Comparison of ENCODE assay signal across 8 mouse cellular contexts in genomic region chr10:52742671-52743379, GRCm38 (mm10). TPM values are rescaled to one million over a fixed set of nuclear protein-coding genes. Genes with fewer than 3 reads are reported as not detected.
DNase-seq lines count a peak whose midpoint lies in the region; ATAC-seq lines count a peak whose summit lies in the region.

No protein-coding gene starts in this region.

- no peaks in the 10 kb centered on the region for H3K9me3 ChIP-seq in heart, embryonic 15.5 days (replicated peaks)
- H3K9me3 ChIP-seq in hindbrain, embryonic 11.5 days (ENCODE audit: control insufficient read depth, low read length), result no peaks in the 10 kb centered on the region
- no peaks in the 10 kb centered on the region for H3K9me3 ChIP-seq in stomach, embryonic 14.5 days (ENCODE audit: control insufficient read depth, low read depth, low read length)

- no peak overlapping the region for H3K4me3 ChIP-seq in heart, embryonic 15.5 days
- no peak overlapping the region for H3K4me3 ChIP-seq in hindbrain, embryonic 11.5 days (ENCODE audit: low read depth, low read length)
- H3K4me3 ChIP-seq in stomach, embryonic 14.5 days (ENCODE audit: low read depth, low read length), result no peak overlapping the region

- no peak for ATAC-seq in heart, embryonic 15.5 days (replicated peaks; ENCODE audit: insufficient number of reproducible peaks, insufficient read depth, low FRiP score, low read depth)
- ATAC-seq in hindbrain, embryonic 11.5 days (ENCODE audit: low FRiP score), result peak; percentile 99
- ATAC-seq in stomach, embryonic 14.5 days (ENCODE audit: insufficient number of reproducible peaks, insufficient read depth, low FRiP score, low read depth), result peak; percentile 67; the same call in 1 of the 2 replicates

- no peak overlapping the region for H3K9ac ChIP-seq in heart, embryonic 15.5 days
- no peak overlapping the region for H3K9ac ChIP-seq in hindbrain, embryonic 11.5 days (ENCODE audit: low read depth, low read length)
- H3K9ac ChIP-seq in stomach, embryonic 14.5 days (replicated peaks; ENCODE audit: low read depth, low read length), result no peak overlapping the region

- H3K4me1 ChIP-seq in heart, embryonic 15.5 days (replicated peaks), result peaks cover 6% of the 10 kb centered on the region; the same call in 1 of the 2 replicates
- H3K4me1 ChIP-seq in hindbrain, embryonic 11.5 days (replicated peaks; ENCODE audit: control insufficient read depth, insufficient read depth, low read length), result peaks cover 6% of the 10 kb centered on the region
- no peaks in the 10 kb centered on the region for H3K4me1 ChIP-seq in stomach, embryonic 14.5 days (ENCODE audit: control insufficient read depth, insufficient read depth, low read length)

- no peak for DNase-seq in heart, postnatal 36 days
- DNase-seq in cerebellum, postnatal 10 days, result peak; percentile 82 to 92
- peak; percentile 90 for DNase-seq in hindbrain, embryonic 11.5 days (ENCODE audit: low spot score)
- DNase-seq in left cerebral cortex, postnatal 4 days, result peak; percentile 89
- no peak for DNase-seq in urinary bladder, postnatal 25 days (ENCODE audit: low spot score)
- DNase-seq in lung, postnatal 36 days, result no peak

- H3K27me3 ChIP-seq in heart, embryonic 15.5 days, result no peaks in the 10 kb centered on the region
- no peaks in the 10 kb centered on the region for H3K27me3 ChIP-seq in hindbrain, embryonic 11.5 days (ENCODE audit: control insufficient read depth, insufficient read depth, low read length)
- H3K27me3 ChIP-seq in stomach, embryonic 14.5 days (ENCODE audit: control insufficient read depth, insufficient read depth, low read length), result no peaks in the 10 kb centered on the region

- WGBS in heart, embryonic 15.5 days, result 16% methylated on average over 10 of the region's 10 CpGs
- WGBS in hindbrain, embryonic 11.5 days, result 3% methylated on average over 10 of the region's 10 CpGs
- 21% methylated on average over 10 of the region's 10 CpGs for WGBS in stomach, embryonic 14.5 days

- intact Hi-C loops in heart, postnatal 36 days (cut with DNase I), result no loop called here
- intact Hi-C loops in left cerebral cortex, postnatal 4 days (cut with DNase I), result no loop called here

- peak overlapping the region; percentile 13; the same call in 1 of the 2 replicates for H3K4me2 ChIP-seq in heart, embryonic 15.5 days
- peak overlapping the region; percentile 19 for H3K4me2 ChIP-seq in hindbrain, embryonic 11.5 days (replicated peaks; ENCODE audit: low read depth, low read length)
- H3K4me2 ChIP-seq in stomach, embryonic 14.5 days (replicated peaks; ENCODE audit: low read depth, low read length), result no peak overlapping the region

- no peak overlapping the region for H3K27ac ChIP-seq in heart, embryonic 15.5 days
- peak overlapping the region; percentile 75 for H3K27ac ChIP-seq in hindbrain, embryonic 11.5 days (ENCODE audit: low read depth, low read length)
- H3K27ac ChIP-seq in stomach, embryonic 14.5 days (ENCODE audit: low read length), result no peak overlapping the region

- H3K36me3 ChIP-seq in heart, embryonic 15.5 days, result no peaks in the 10 kb centered on the region
- no peaks in the 10 kb centered on the region for H3K36me3 ChIP-seq in hindbrain, embryonic 11.5 days (ENCODE audit: control insufficient read depth, insufficient read depth, low read length)
- no peaks in the 10 kb centered on the region for H3K36me3 ChIP-seq in stomach, embryonic 14.5 days (ENCODE audit: control insufficient read depth, insufficient read depth, low read length)

RNA-seq across cellular contexts. Expression of gene Slc35f1, which starts 52.5 kb away (rescaled TPM):
- 1.1 and 1.2 TPM in 2 replicates for polyA plus RNA-seq in heart, embryonic 15.5 days (2015; fragmentation: Nextera tagmentation; extraction: Ambion mirVana)
- total RNA-seq in heart, postnatal 36 days (2021), result under 1 TPM; 0.35 to 0.75 TPM
- 10.8 and 13.4 TPM in 2 replicates for polyA plus RNA-seq in hindbrain, embryonic 11.5 days (2014; fragmentation: Nextera tagmentation; extraction: Ambion mirVana)
- total RNA-seq in left cerebral cortex, postnatal 4 days (2021), result 100 to 1,000 TPM; 107 to 115 TPM
- 3.4 and 3.5 TPM in 2 replicates for polyA plus RNA-seq in stomach, embryonic 14.5 days (2014; fragmentation: Nextera tagmentation; extraction: Ambion mirVana)

Comparison
In these comparisons a context has a peak if more than half of its experiments do, and no peak if none do; other contexts are left out.
1. DNase-seq: peak in cerebellum, postnatal 10 days (2 of 2), hindbrain, embryonic 11.5 days (single experiment) and left cerebral cortex, postnatal 4 days (single experiment); none in heart, postnatal 36 days (0 of 2), urinary bladder, postnatal 25 days (single experiment) and lung, postnatal 36 days (single experiment).